Mouse (Mus musculus): ENCODE measurements around the gene Nr1h2. TPM values are rescaled to one million over a fixed set of nuclear protein-coding genes. Genes with fewer than 3 reads are reported as not detected.

The Nr1h2 gene
- polyA plus RNA-seq, 1 experiment from 2014 or later = 45.9 TPM

- no peaks in the 10 kb centered on the region for H3K36me3 ChIP-seq (ENCODE audit: control insufficient read depth, insufficient read depth)
- H3K9me3 ChIP-seq (replicated peaks; ENCODE audit: control insufficient read depth, low read length) = no peaks in the 10 kb centered on the region
- no peak overlapping the region for H3K4me2 ChIP-seq (ENCODE audit: low read depth, low read length)
- 54% methylated on average over 2 of the region's 2 CpGs for WGBS (ENCODE audit: insufficient replicate concordance)
- H3K9ac ChIP-seq (ENCODE audit: low read depth, low read length) = no peak overlapping the region
- ATAC-seq (ENCODE audit: low read depth) = no peak
- H3K27me3 ChIP-seq (ENCODE audit: control insufficient read depth, insufficient read depth, low read depth, low read length) = peaks cover 50% of the 10 kb centered on the region
- peaks cover 5% of the 10 kb centered on the region for H3K4me1 ChIP-seq (ENCODE audit: control insufficient read depth, low read depth, low read length)
- no peak overlapping the region for H3K4me3 ChIP-seq (ENCODE audit: low read depth, low read length)
- no peak overlapping the region for H3K27ac ChIP-seq (ENCODE audit: low read length)
Measured at GRCm38 (mm10) chr7:44523056-44523455, 30.7 kb downstream of the Nr1h2 start.

GRCm38 (mm10) chr7:44521710-44522109 is 32.0 kb downstream of the Nr1h2 start:
- Histone ChIP-seq H3K27me3 (ENCODE audit: control insufficient read depth, insufficient read depth, low read depth, low read length) (peaks cover 50% of the 10 kb centered on the region), H3K9me3 (replicated peaks; ENCODE audit: control insufficient read depth, low read length) (no peaks in the 10 kb centered on the region), H3K9ac (ENCODE audit: low read depth, low read length) (no peak overlapping the region), H3K4me2 (ENCODE audit: low read depth, low read length) (no peak overlapping the region), H3K36me3 (ENCODE audit: control insufficient read depth, insufficient read depth) (no peaks in the 10 kb centered on the region), H3K4me1 (ENCODE audit: control insufficient read depth, low read depth, low read length) (no peaks in the 10 kb centered on the region), H3K27ac (ENCODE audit: low read length) (no peak overlapping the region), H3K4me3 (ENCODE audit: low read depth, low read length) (no peak overlapping the region)
- ATAC-seq (ENCODE audit: low read depth) = no peak
- 2% methylated on average over 20 of the region's 20 CpGs for WGBS (ENCODE audit: insufficient replicate concordance)

GRCm38 (mm10) chr7:44520990-44521389 is 32.8 kb downstream of the Nr1h2 start:
- Histone ChIP-seq H3K27ac (ENCODE audit: low read length) (no peak overlapping the region), H3K4me1 (ENCODE audit: control insufficient read depth, low read depth, low read length) (no peaks in the 10 kb centered on the region), H3K4me2 (ENCODE audit: low read depth, low read length) (no peak overlapping the region), H3K4me3 (ENCODE audit: low read depth, low read length) (no peak overlapping the region), H3K9ac (ENCODE audit: low read depth, low read length) (no peak overlapping the region), H3K36me3 (ENCODE audit: control insufficient read depth, insufficient read depth) (no peaks in the 10 kb centered on the region), H3K9me3 (replicated peaks; ENCODE audit: control insufficient read depth, low read length) (no peaks in the 10 kb centered on the region), H3K27me3 (ENCODE audit: control insufficient read depth, insufficient read depth, low read depth, low read length) (peaks cover 47% of the 10 kb centered on the region)
- WGBS (ENCODE audit: insufficient replicate concordance) = 51% methylated on average over 3 of the region's 3 CpGs
- no peak for ATAC-seq (ENCODE audit: low read depth)

- Histone ChIP-seq H3K36me3 (ENCODE audit: control insufficient read depth, insufficient read depth) (no peaks in the 10 kb centered on the region), H3K9ac (ENCODE audit: low read depth, low read length) (no peak overlapping the region), H3K27me3 (ENCODE audit: control insufficient read depth, insufficient read depth, low read depth, low read length) (peaks cover 34% of the 10 kb centered on the region), H3K4me2 (ENCODE audit: low read depth, low read length) (no peak overlapping the region), H3K4me3 (ENCODE audit: low read depth, low read length) (no peak overlapping the region), H3K27ac (ENCODE audit: low read length) (no peak overlapping the region), H3K9me3 (replicated peaks; ENCODE audit: control insufficient read depth, low read length) (no peaks in the 10 kb centered on the region), H3K4me1 (ENCODE audit: control insufficient read depth, low read depth, low read length) (no peaks in the 10 kb centered on the region)
- WGBS (ENCODE audit: insufficient replicate concordance) = 62% methylated on average over 9 of the region's 9 CpGs
- ATAC-seq (ENCODE audit: low read depth) = no peak
Measured at GRCm38 (mm10) chr7:44519240-44519913, 34.4 kb downstream of the Nr1h2 start.

GRCm38 (mm10) chr7:44507491-44507890 is 46.3 kb downstream of the Nr1h2 start:
- no peak for ATAC-seq (ENCODE audit: low read depth)
- Histone ChIP-seq H3K36me3 (ENCODE audit: control insufficient read depth, insufficient read depth) (no peaks in the 10 kb centered on the region), H3K27me3 (ENCODE audit: control insufficient read depth, insufficient read depth, low read depth, low read length) (peaks cover 2% of the 10 kb centered on the region; the same call in 1 of the 2 replicates), H3K4me3 (ENCODE audit: low read depth, low read length) (no peak overlapping the region), H3K27ac (ENCODE audit: low read length) (no peak overlapping the region), H3K4me2 (ENCODE audit: low read depth, low read length) (no peak overlapping the region), H3K4me1 (ENCODE audit: control insufficient read depth, low read depth, low read length) (no peaks in the 10 kb centered on the region), H3K9me3 (replicated peaks; ENCODE audit: control insufficient read depth, low read length) (no peaks in the 10 kb centered on the region), H3K9ac (ENCODE audit: low read depth, low read length) (no peak overlapping the region)

GRCm38 (mm10) chr7:44501563-44502115 is 52.1 kb downstream of the Nr1h2 start:
- no peak overlapping the region for H3K27ac ChIP-seq (ENCODE audit: low read length)
- WGBS (ENCODE audit: insufficient replicate concordance) = 23% methylated on average over 5 of the region's 5 CpGs

GRCm38 (mm10) chr7:44500046-44500445 is 53.7 kb downstream of the Nr1h2 start:
- Histone ChIP-seq H3K4me3 (ENCODE audit: low read depth, low read length) (no peak overlapping the region), H3K9me3 (replicated peaks; ENCODE audit: control insufficient read depth, low read length) (no peaks in the 10 kb centered on the region), H3K4me2 (ENCODE audit: low read depth, low read length) (no peak overlapping the region), H3K4me1 (ENCODE audit: control insufficient read depth, low read depth, low read length) (peaks cover 22% of the 10 kb centered on the region), H3K27ac (ENCODE audit: low read length) (no peak overlapping the region), H3K27me3 (ENCODE audit: control insufficient read depth, insufficient read depth, low read depth, low read length) (peaks cover 2% of the 10 kb centered on the region), H3K9ac (ENCODE audit: low read depth, low read length) (no peak overlapping the region), H3K36me3 (ENCODE audit: control insufficient read depth, insufficient read depth) (no peaks in the 10 kb centered on the region)
- no peak for ATAC-seq (ENCODE audit: low read depth)
- 64% methylated on average over 17 of the region's 20 CpGs for WGBS (ENCODE audit: insufficient replicate concordance)

More at GRCm38 (mm10) chr7:44501563-44502115, 52.1 kb downstream of the Nr1h2 start:
- no peak for ATAC-seq (ENCODE audit: low read depth)
- no peak overlapping the region for H3K4me3 ChIP-seq (ENCODE audit: low read depth, low read length)
- no peak overlapping the region for H3K9ac ChIP-seq (ENCODE audit: low read depth, low read length)
- no peaks in the 10 kb centered on the region for H3K36me3 ChIP-seq (ENCODE audit: control insufficient read depth, insufficient read depth)
- H3K27me3 ChIP-seq (ENCODE audit: control insufficient read depth, insufficient read depth, low read depth, low read length) = peaks cover 2% of the 10 kb centered on the region
- peaks cover 12% of the 10 kb centered on the region for H3K4me1 ChIP-seq (ENCODE audit: control insufficient read depth, low read depth, low read length)
- no peaks in the 10 kb centered on the region for H3K9me3 ChIP-seq (replicated peaks; ENCODE audit: control insufficient read depth, low read length)
- H3K4me2 ChIP-seq (ENCODE audit: low read depth, low read length) = no peak overlapping the region

Small RNA genes within 50 kb of the gene (microRNA-seq; reads per million reads assigned to microRNA genes)
- 0.74 reads per million for gene Mir7053

Other genes with a start within 250 kb of the Nr1h2 start
- 0.44 and 0.46 TPM in 2 replicates for gene Clec11a, start 247.0 kb downstream of the Nr1h2 start, polyA plus RNA-seq (2015; fragmentation: Nextera tagmentation; extraction: Ambion mirVana)
- 0.01 and 0.02 TPM in 2 replicates for gene Shank1, start 243.7 kb downstream of the Nr1h2 start, polyA plus RNA-seq (2015; fragmentation: Nextera tagmentation; extraction: Ambion mirVana)
- 0.04 TPM in 1 of 2 replicates, not detected in the other for gene Syt3, start 169.8 kb downstream of the Nr1h2 start, polyA plus RNA-seq (2015; fragmentation: Nextera tagmentation; extraction: Ambion mirVana)
- 0.20 TPM in 1 of 2 replicates, not detected in the other for gene 1700008O03Rik, start 168.1 kb downstream of the Nr1h2 start, polyA plus RNA-seq (2015; fragmentation: Nextera tagmentation; extraction: Ambion mirVana)
- not detected in 2 replicates for gene Lrrc4b, start 124.9 kb downstream of the Nr1h2 start, polyA plus RNA-seq (2015; fragmentation: Nextera tagmentation; extraction: Ambion mirVana)
- 19.4 and 23.5 TPM in 2 replicates for gene Aspdh, start 88.6 kb downstream of the Nr1h2 start, polyA plus RNA-seq (2015; fragmentation: Nextera tagmentation; extraction: Ambion mirVana)
- 159 and 174 TPM in 2 replicates for gene Josd2, start 86.0 kb downstream of the Nr1h2 start, polyA plus RNA-seq (2015; fragmentation: Nextera tagmentation; extraction: Ambion mirVana)
- 34.4 and 40.6 TPM in 2 replicates for gene Emc10, start 57.4 kb downstream of the Nr1h2 start, polyA plus RNA-seq (2015; fragmentation: Nextera tagmentation; extraction: Ambion mirVana)
- 1.3 and 1.4 TPM in 2 replicates for gene Fam71e1, start 57.4 kb downstream of the Nr1h2 start, polyA plus RNA-seq (2015; fragmentation: Nextera tagmentation; extraction: Ambion mirVana)
- 0.15 and 0.31 TPM in 2 replicates for gene Mybpc2, start 29.3 kb downstream of the Nr1h2 start, polyA plus RNA-seq (2015; fragmentation: Nextera tagmentation; extraction: Ambion mirVana)
- 1.5 and 2.0 TPM in 2 replicates for gene Spib, start 21.9 kb downstream of the Nr1h2 start, polyA plus RNA-seq (2015; fragmentation: Nextera tagmentation; extraction: Ambion mirVana)
- gene Pold1, start 5.1 kb downstream of the Nr1h2 start, polyA plus RNA-seq (2015; fragmentation: Nextera tagmentation; extraction: Ambion mirVana) = 47.8 and 48.8 TPM in 2 replicates
- gene Napsa, start 18.4 kb upstream of the Nr1h2 start, polyA plus RNA-seq (2015; fragmentation: Nextera tagmentation; extraction: Ambion mirVana) = 11.5 and 12.2 TPM in 2 replicates
- gene Kcnc3, start 36.7 kb upstream of the Nr1h2 start, polyA plus RNA-seq (2015; fragmentation: Nextera tagmentation; extraction: Ambion mirVana) = 0.06 and 0.07 TPM in 2 replicates
- gene Myh14, start 116.9 kb upstream of the Nr1h2 start, polyA plus RNA-seq (2015; fragmentation: Nextera tagmentation; extraction: Ambion mirVana) = 0.25 and 0.77 TPM in 2 replicates
- not detected in 2 replicates for gene Izumo2, start 154.8 kb upstream of the Nr1h2 start, polyA plus RNA-seq (2015; fragmentation: Nextera tagmentation; extraction: Ambion mirVana)
- 25.8 and 29.2 TPM in 2 replicates for gene Vrk3, start 194.5 kb upstream of the Nr1h2 start, polyA plus RNA-seq (2015; fragmentation: Nextera tagmentation; extraction: Ambion mirVana)
- 1.1 and 1.2 TPM in 2 replicates for gene Zfp473, start 197.1 kb upstream of the Nr1h2 start, polyA plus RNA-seq (2015; fragmentation: Nextera tagmentation; extraction: Ambion mirVana)